Mouse (Mus musculus) heart, embryonic 11.5 days (tissue): ENCODE results near the gene Cpne9. TPM values are rescaled to one million over a fixed set of nuclear protein-coding genes. Genes with fewer than 3 reads are reported as not detected.
"Not testable (repeated sequence)": the region's sequence is repeated elsewhere in the genome, so short reads cannot be mapped to it uniquely, and the experiment has no call there.

Experiments
- ATAC-seq: fragments of 200-750 bp; cut with Nextera tagmentation; replicated peaks from 2 replicates; pipeline ENCODE4 v1.8.0; 2017; ENCODE audit warnings: moderate library complexity; ENCODE audit not compliant: insufficient number of reproducible peaks, low FRiP score, low TSS enrichment
- H3K27ac ChIP-seq: fragments of 300-500 bp; sonication (generic); 2 replicates; pipeline ENCODE4 v1.5.1; 2014; ENCODE audit warnings: mild to moderate bottlenecking, low read depth, low read length
- H3K27me3 ChIP-seq: fragments of 300-500 bp; sonication (generic); 2 replicates; pipeline ENCODE4 v1.6.1; 2014; ENCODE audit warnings: mild to moderate bottlenecking, low read length, mixed read lengths; ENCODE audit not compliant: control insufficient read depth, insufficient read depth
- H3K36me3 ChIP-seq: fragments of 300-500 bp; sonication (generic); 2 replicates; pipeline ENCODE4 v1.6.1; 2014; ENCODE audit warnings: mild to moderate bottlenecking, low read length, moderate library complexity, mixed read lengths; ENCODE audit not compliant: control insufficient read depth, insufficient read depth
- H3K4me1 ChIP-seq: fragments of 300-500 bp; sonication (generic); 2 replicates; pipeline ENCODE4 v1.6.1; 2014; ENCODE audit warnings: low read length; ENCODE audit not compliant: control insufficient read depth, insufficient read depth
- H3K4me2 ChIP-seq: fragments of 300-500 bp; sonication (generic); 2 replicates; pipeline ENCODE4 v1.6.1; 2014; ENCODE audit warnings: mild to moderate bottlenecking, moderate library complexity
- H3K4me3 ChIP-seq: fragments of 300-500 bp; sonication (generic); 2 replicates; pipeline ENCODE4 v1.5.1; 2014; ENCODE audit warnings: low read depth, low read length
- H3K9ac ChIP-seq: fragments of 300-500 bp; sonication (generic); 2 replicates; pipeline ENCODE4 v1.6.1; 2014; ENCODE audit warnings: mild to moderate bottlenecking, low read depth, low read length, moderate library complexity
- H3K9me3 ChIP-seq: fragments of 300-500 bp; sonication (generic); replicated peaks from 2 replicates; pipeline ENCODE4 v1.6.1; 2016; ENCODE audit warnings: low read length; ENCODE audit not compliant: control insufficient read depth
- WGBS: fragments of 180-500 bp; shearing (Covaris S2); extraction: QIAGEN DNeasy Blood & Tissue Kit; methylation state at CpG from one replicate; pipeline ENCODE4 v1.1.7; 2014; ENCODE audit not compliant: insufficient replicate concordance; 5-methylcytosine and 5-hydroxymethylcytosine counted together
- polyA plus RNA-seq: library from polyadenylated mRNA; unstranded; fragments of >200 nt; fragmentation: Nextera tagmentation; extraction: Ambion mirVana; gene quantifications from 2 replicates; pipeline ENCODE4 v1.2.1, GENCODE M21; 2014

Gene Cpne9
- polyA plus RNA-seq, 1 experiment from 2014 or later: 0.11 TPM

GRCm38 (mm10) chr6:113326533-113327315, 44.6 kb downstream of the Cpne9 start, which contains the start of gene Ogg1:
Ogg1 (plus strand) TSS chr6:113326972.
- peak within 1 kb of the TSS; percentile 89 for H3K27ac ChIP-seq
- ATAC-seq: peak; percentile 96
- peaks cover 28% of the 10 kb centered on the region for H3K36me3 ChIP-seq
- peak within 1 kb of the TSS; percentile 91 for H3K4me2 ChIP-seq
- peaks cover 9% of the 10 kb centered on the region; the same call in 1 of the 2 replicates for H3K4me1 ChIP-seq
- peak within 1 kb of the TSS; percentile 72 for H3K4me3 ChIP-seq
- peak within 1 kb of the TSS; percentile 80 for H3K9ac ChIP-seq
- no peaks in the 10 kb centered on the region for H3K27me3 ChIP-seq
- WGBS: under 1% methylated on average over 52 of the region's 52 CpGs
- H3K9me3 ChIP-seq: no peaks in the 10 kb centered on the region

- Histone ChIP-seq H3K36me3 (peaks cover 8% of the 10 kb centered on the region), H3K27me3 (no peaks in the 10 kb centered on the region), H3K4me3 (no peak overlapping the region), H3K9ac (no peak overlapping the region), H3K4me2 (no peak overlapping the region), H3K27ac (no peak overlapping the region), H3K4me1 (peaks cover 17% of the 10 kb centered on the region), H3K9me3 (no peaks in the 10 kb centered on the region)
- no peak for ATAC-seq
- 89% methylated on average over 1 of the region's 1 CpGs for WGBS
These were observed 47.3 kb downstream of the Cpne9 start for GRCm38 (mm10) chr6:113329396-113329795.

GRCm38 (mm10) chr6:113330547-113330946, 48.4 kb downstream of the Cpne9 start:
- peaks cover 14% of the 10 kb centered on the region for H3K4me1 ChIP-seq
- H3K27ac ChIP-seq: no peak overlapping the region
- no peak overlapping the region for H3K4me3 ChIP-seq
- no peaks in the 10 kb centered on the region for H3K27me3 ChIP-seq
- no peak overlapping the region for H3K9ac ChIP-seq
- 45% methylated on average over 2 of the region's 2 CpGs for WGBS
- H3K4me2 ChIP-seq: no peak overlapping the region; the same call in 1 of the 2 replicates
- H3K36me3 ChIP-seq: peaks cover 5% of the 10 kb centered on the region
- no peak for ATAC-seq
- no peaks in the 10 kb centered on the region for H3K9me3 ChIP-seq

GRCm38 (mm10) chr6:113331721-113332120, 49.6 kb downstream of the Cpne9 start:
- Histone ChIP-seq H3K4me1 (peaks cover 10% of the 10 kb centered on the region), H3K36me3 (peaks cover 13% of the 10 kb centered on the region), H3K9me3 (no peaks in the 10 kb centered on the region), H3K27me3 (no peaks in the 10 kb centered on the region), H3K9ac (no peak overlapping the region), H3K27ac (no peak overlapping the region), H3K4me3 (no peak overlapping the region), H3K4me2 (no peak overlapping the region)
- 89% methylated on average over 11 of the region's 11 CpGs for WGBS
- no peak for ATAC-seq

GRCm38 (mm10) chr6:113332734-113333133, 50.6 kb downstream of the Cpne9 start:
- not testable (repeated sequence) for H3K9me3 ChIP-seq, H3K4me1 ChIP-seq, H3K4me3 ChIP-seq, H3K9ac ChIP-seq, ATAC-seq, H3K27me3 ChIP-seq, H3K4me2 ChIP-seq
- H3K27ac ChIP-seq: 0 out of 2 replicates have a peak overlapping the region, but pooled peaks have one; percentile 73
- 77% methylated on average over 6 of the region's 6 CpGs for WGBS
- peaks cover 13% of the 10 kb centered on the region for H3K36me3 ChIP-seq

GRCm38 (mm10) chr6:113333137-113333950, 51.2 kb downstream of the Cpne9 start:
- peak overlapping the region; percentile 73 for H3K27ac ChIP-seq

GRCm38 (mm10) chr6:113334216-113334615, 52.1 kb downstream of the Cpne9 start:
- H3K4me1 ChIP-seq: peaks cover 8% of the 10 kb centered on the region
- no peaks in the 10 kb centered on the region for H3K27me3 ChIP-seq
- no peaks in the 10 kb centered on the region for H3K9me3 ChIP-seq
- H3K27ac ChIP-seq: no peak overlapping the region
- WGBS: 71% methylated on average over 6 of the region's 6 CpGs
- no peak overlapping the region for H3K4me2 ChIP-seq
- no peak for ATAC-seq
- H3K4me3 ChIP-seq: no peak overlapping the region
- peaks cover 13% of the 10 kb centered on the region for H3K36me3 ChIP-seq
- no peak overlapping the region for H3K9ac ChIP-seq

More at GRCm38 (mm10) chr6:113333137-113333950, 51.2 kb downstream of the Cpne9 start:
- H3K9me3 ChIP-seq: no peaks in the 10 kb centered on the region
- H3K4me2 ChIP-seq: no peak overlapping the region
- no peak overlapping the region for H3K4me3 ChIP-seq
- WGBS: 67% methylated on average over 14 of the region's 14 CpGs
- ATAC-seq: peak; percentile 31
- peaks cover 8% of the 10 kb centered on the region for H3K4me1 ChIP-seq
- H3K27me3 ChIP-seq: no peaks in the 10 kb centered on the region
- H3K36me3 ChIP-seq: peaks cover 13% of the 10 kb centered on the region
- no peak overlapping the region for H3K9ac ChIP-seq

- 57% methylated on average over 8 of the region's 8 CpGs for WGBS
- no peak overlapping the region for H3K4me2 ChIP-seq
- no peak overlapping the region for H3K4me3 ChIP-seq
- no peaks in the 10 kb centered on the region for H3K27me3 ChIP-seq
- ATAC-seq: no peak
- H3K9me3 ChIP-seq: no peaks in the 10 kb centered on the region
- H3K27ac ChIP-seq: no peak overlapping the region
- peaks cover 10% of the 10 kb centered on the region; the same call in 1 of the 2 replicates for H3K36me3 ChIP-seq
- H3K9ac ChIP-seq: no peak overlapping the region
- peaks cover 14% of the 10 kb centered on the region for H3K4me1 ChIP-seq
These were observed 54.9 kb downstream of the Cpne9 start for GRCm38 (mm10) chr6:113336852-113337620.
